Mouse (Mus musculus) lung, postnatal 14 days (tissue): ENCODE measurements around the gene Tor1aip1.

Source experiments
- DNase-seq: peaks from one replicate; pipeline ENCODE4 v3.0.0; 2021

Tor1aip1 gene

GRCm38 (mm10) chr1:156035930-156036737 is at the start of gene Tor1aip1:
TSS of gene Tor1aip1 (minus strand) at chr1:156036480.
- DNase-seq = peak; percentile 96

GRCm38 (mm10) chr1:156085770-156086169 is 49.5 kb upstream of the Tor1aip1 start:
- DNase-seq = peak; percentile 27

- no peak for DNase-seq
Observed at GRCm38 (mm10) chr1:156084603-156085002, 48.3 kb upstream of the Tor1aip1 start.

GRCm38 (mm10) chr1:156077655-156078054 is 41.4 kb upstream of the Tor1aip1 start:
- no peak for DNase-seq

- no peak for DNase-seq
Observed at GRCm38 (mm10) chr1:156076474-156076873, 40.2 kb upstream of the Tor1aip1 start.

- DNase-seq = peak; percentile 35
Observed at GRCm38 (mm10) chr1:156074575-156074974, 38.3 kb upstream of the Tor1aip1 start.

- DNase-seq = no peak
Observed at GRCm38 (mm10) chr1:156073169-156073821, 37.0 kb upstream of the Tor1aip1 start.

- DNase-seq = no peak
Observed at GRCm38 (mm10) chr1:156070106-156070505, 33.8 kb upstream of the Tor1aip1 start.

- DNase-seq = no peak
Observed at GRCm38 (mm10) chr1:156066133-156066532, 29.9 kb upstream of the Tor1aip1 start.

- DNase-seq = no peak
Observed at GRCm38 (mm10) chr1:156062193-156062592, 25.9 kb upstream of the Tor1aip1 start.

- DNase-seq = no peak
Observed at GRCm38 (mm10) chr1:156058207-156058606, 21.9 kb upstream of the Tor1aip1 start.

- no peak for DNase-seq
Observed at GRCm38 (mm10) chr1:156046688-156047087, 10.4 kb upstream of the Tor1aip1 start.

- no peak for DNase-seq
Observed at GRCm38 (mm10) chr1:156044211-156044611, 7.9 kb upstream of the Tor1aip1 start.

- DNase-seq = peak; percentile 53
Observed at GRCm38 (mm10) chr1:156043027-156043426, 6.7 kb upstream of the Tor1aip1 start.

GRCm38 (mm10) chr1:156042481-156042880 is 6.2 kb upstream of the Tor1aip1 start:
- no peak for DNase-seq

- DNase-seq = no peak
Observed at GRCm38 (mm10) chr1:156041451-156042241, 5.4 kb upstream of the Tor1aip1 start.

GRCm38 (mm10) chr1:156040731-156041401 is 4.6 kb upstream of the Tor1aip1 start:
- peak; percentile 92 for DNase-seq

GRCm38 (mm10) chr1:156039989-156040388 is 3.7 kb upstream of the Tor1aip1 start:
- peak; percentile 12 for DNase-seq

GRCm38 (mm10) chr1:156037144-156037583 is 884 bp upstream of the Tor1aip1 start:
- DNase-seq = peak; percentile 39

- DNase-seq = peak; percentile 74
Observed at GRCm38 (mm10) chr1:156035269-156035929, 881 bp downstream of the Tor1aip1 start, which contains the start of gene Tor1aip2. TSS of gene Tor1aip2 (plus strand) at chr1:156035403.

GRCm38 (mm10) chr1:156034661-156035060 is 1.6 kb downstream of the Tor1aip1 start:
- no peak for DNase-seq

GRCm38 (mm10) chr1:156033921-156034320 is 2.4 kb downstream of the Tor1aip1 start:
- DNase-seq = no peak
